Mouse (Mus musculus): ENCODE measurements around the gene Gm42791. TPM values are rescaled to one million over a fixed set of nuclear protein-coding genes. Genes with fewer than 3 reads are reported as not detected.
A peak's percentile ranks its signal among the peaks of the same experiment; 100 is the strongest.

The Gm42791 gene
- total and polyA plus RNA-seq, 3 experiments: 0.42 to 1.3 TPM; not detected in 1

GRCm38 (mm10) chr5:148849516-148849915 is 145.4 kb downstream of the Gm42791 start:
- H3K27ac ChIP-seq (ENCODE audit: insufficient read depth, low read depth): no peak overlapping the region
- H3K4me2 ChIP-seq (ENCODE audit: insufficient read depth, low read depth, poor library complexity, severe bottlenecking): no peak overlapping the region
- H3K4me3 ChIP-seq (replicated peaks in 1 of 3; ENCODE audit: low read depth in 2 of 3, low read length in 2 of 3, poor library complexity in 1 of 3): no peak overlapping the region
- dilution Hi-C loops (cut with MboI; ENCODE audit: extremely low pct_ligation_motif_present, extremely low pct_unique_long_range_greater_than_20kb, low sequenced_read_pairs): no loop called here
- H3K9me3 ChIP-seq (replicated peaks; ENCODE audit: low read length): peaks cover 5% of the 10 kb centered on the region
- H3K79me2 ChIP-seq (replicated peaks; ENCODE audit: control insufficient read depth, extremely low read depth, insufficient read depth, poor library complexity, severe bottlenecking): no peaks in the 10 kb centered on the region
- DNase-seq (ENCODE audit: extremely low read depth): no peak
- H3K27me3 ChIP-seq (replicated peaks): no peaks in the 10 kb centered on the region
- TF ChIP-seq JUN (IDR thresholded peaks at IDR 0.05; ENCODE audit: insufficient read depth, low read depth, low read length) (no peak), MAZ (IDR thresholded peaks at IDR 0.05; ENCODE audit: low read depth, low read length) (no peak), CHD1 (IDR thresholded peaks at IDR 0.05; ENCODE audit: low read depth, low read length) (no peak), PAX5 (IDR thresholded peaks at IDR 0.05; ENCODE audit: low read length) (no peak), CHD2 (IDR thresholded peaks at IDR 0.05; ENCODE audit: low read length) (no peak), USF2 (conservative IDR thresholded peaks at IDR 0.05; ENCODE audit: low read depth, low read length) (no peak), MXI1 (IDR thresholded peaks at IDR 0.05; ENCODE audit: low read depth, low read length) (no peak), IRF4 (IDR thresholded peaks at IDR 0.05; ENCODE audit: low read depth, low read length) (no peak), ZMIZ1 (IDR thresholded peaks at IDR 0.05; ENCODE audit: low read depth, low read length) (no peak), NELFE (IDR thresholded peaks at IDR 0.05; ENCODE audit: low read depth, low read length) (no peak)
- in situ Hi-C loops (cut with MboI; ENCODE audit: low pct_ligation_motif_present, low pct_unique_long_range_greater_than_20kb, low sequenced_read_pairs): no loop called here
- no peaks in the 10 kb centered on the region for H3K36me3 ChIP-seq (replicated peaks in 1 of 2; ENCODE audit: control insufficient read depth in 1 of 2, insufficient read depth in 1 of 2, low read length in 1 of 2)
- H3K4me1 ChIP-seq (ENCODE audit: control insufficient read depth in 1 of 2, insufficient read depth in 2 of 2): peaks cover 0 to 19% of the 10 kb centered on the region in 2 experiments; a peak in 2 of 4 replicates
- H3K9ac ChIP-seq (ENCODE audit: insufficient read depth, low read depth): no peak overlapping the region

- Histone ChIP-seq H3K79me2 (replicated peaks; ENCODE audit: control insufficient read depth, extremely low read depth, insufficient read depth, poor library complexity, severe bottlenecking) (no peaks in the 10 kb centered on the region), H3K27me3 (replicated peaks) (no peaks in the 10 kb centered on the region), H3K9ac (ENCODE audit: insufficient read depth, low read depth) (no peak overlapping the region), H3K4me1 (ENCODE audit: control insufficient read depth in 1 of 2, insufficient read depth in 2 of 2) (peaks cover 0 to 19% of the 10 kb centered on the region in 2 experiments; a peak in 2 of 4 replicates), H3K36me3 (replicated peaks in 1 of 2; ENCODE audit: control insufficient read depth in 1 of 2, insufficient read depth in 1 of 2, low read length in 1 of 2) (no peaks in the 10 kb centered on the region), H3K4me2 (ENCODE audit: insufficient read depth, low read depth, poor library complexity, severe bottlenecking) (no peak overlapping the region), H3K27ac (ENCODE audit: insufficient read depth, low read depth) (no peak overlapping the region), H3K9me3 (replicated peaks; ENCODE audit: low read length) (peaks cover 5% of the 10 kb centered on the region), H3K4me3 (replicated peaks in 1 of 3; ENCODE audit: low read depth in 2 of 3, low read length in 2 of 3, poor library complexity in 1 of 3) (no peak overlapping the region)
- TF ChIP-seq CTCF (conservative IDR thresholded peaks at IDR 0.05 in 1 of 2, IDR thresholded peaks at IDR 0.05 in 1 of 2; ENCODE audit: low read depth in 2 of 2, low read length in 2 of 2) (peak; percentile 16 to 35; a peak in 2 of 4 replicates), ZKSCAN1 (IDR thresholded peaks at IDR 0.05; ENCODE audit: borderline replicate concordance, low read depth, low read length) (no peak)
- dilution Hi-C loops (cut with MboI; ENCODE audit: extremely low pct_ligation_motif_present, extremely low pct_unique_long_range_greater_than_20kb, low sequenced_read_pairs) (no loop called here), in situ Hi-C loops (cut with MboI; ENCODE audit: low pct_ligation_motif_present, low pct_unique_long_range_greater_than_20kb, low sequenced_read_pairs) (no loop called here)
- no peak for DNase-seq (ENCODE audit: extremely low read depth)
These were observed 147.9 kb downstream of the Gm42791 start for GRCm38 (mm10) chr5:148847032-148847431.

Other genes starting within 250 kb of the Gm42791 start
- gene Katnal1, start 65.8 kb downstream of the Gm42791 start, total RNA-seq (2012; rRNA removed): 4.6 and 7.0 TPM in 2 replicates
- 3.2 and 3.6 TPM in 2 replicates for gene Katnal1, start 65.8 kb downstream of the Gm42791 start, total RNA-seq (2014; rRNA removed)
- gene Katnal1, start 65.8 kb downstream of the Gm42791 start, polyA plus RNA-seq (2012; ENCODE audit: insufficient read length, low read depth): 2.2 and 2.8 TPM in 2 replicates
- 37.9 and 46.8 TPM in 2 replicates for gene Uspl1, start 189.2 kb upstream of the Gm42791 start, total RNA-seq (2012; rRNA removed)
- 40.2 and 43.1 TPM in 2 replicates for gene Uspl1, start 189.2 kb upstream of the Gm42791 start, total RNA-seq (2014; rRNA removed)
- gene Uspl1, start 189.2 kb upstream of the Gm42791 start, polyA plus RNA-seq (2012; ENCODE audit: insufficient read length, low read depth): 37.7 and 41.6 TPM in 2 replicates
- 288 and 491 TPM in 2 replicates for gene Hmgb1, start 189.3 kb upstream of the Gm42791 start, total RNA-seq (2012; rRNA removed)
- 673 and 899 TPM in 2 replicates for gene Hmgb1, start 189.3 kb upstream of the Gm42791 start, total RNA-seq (2014; rRNA removed)
- 227 and 266 TPM in 2 replicates for gene Hmgb1, start 189.3 kb upstream of the Gm42791 start, polyA plus RNA-seq (2012; ENCODE audit: insufficient read length, low read depth)